Mouse (Mus musculus) midbrain, postnatal 0 days (tissue): ENCODE data around the gene Prkce. TPM values are rescaled to one million over a fixed set of nuclear protein-coding genes. Genes with fewer than 3 reads are reported as not detected.

Experiments used
- ATAC-seq: fragments of 200-750 bp; cut with Nextera tagmentation; 2 replicates; pipeline ENCODE4 v1.8.0; 2017; ENCODE audit warnings: moderate number of reproducible peaks, mild to moderate bottlenecking, moderate TSS enrichment, moderate library complexity; ENCODE audit not compliant: low FRiP score
- DNase-seq: peaks from one replicate; pipeline ENCODE4 v3.0.0-alpha.2; 2015; ENCODE audit warnings: low spot score
- H3K27ac ChIP-seq: fragments of 300-500 bp; sonication (generic); 2 replicates; pipeline ENCODE4 v1.5.1; 2014; ENCODE audit warnings: low read depth, mild to moderate bottlenecking, low read length, mixed read lengths
- H3K27me3 ChIP-seq: fragments of 300-500 bp; sonication (generic); 2 replicates; pipeline ENCODE4 v1.6.1; 2014; ENCODE audit warnings: low read length, control low read depth, mixed read lengths; ENCODE audit not compliant: insufficient read depth
- H3K36me3 ChIP-seq: fragments of 300-500 bp; sonication (generic); 2 replicates; pipeline ENCODE4 v1.6.1; 2014; ENCODE audit warnings: low read length, control low read depth, mixed read lengths; ENCODE audit not compliant: insufficient read depth
- H3K4me1 ChIP-seq: fragments of 300-500 bp; sonication (generic); 2 replicates; pipeline ENCODE4 v1.6.1; 2014; ENCODE audit warnings: mild to moderate bottlenecking, control low read depth, antibody characterized with exemption, low read length, mixed read lengths; ENCODE audit not compliant: insufficient read depth
- H3K4me2 ChIP-seq: fragments of 300-500 bp; sonication (generic); 2 replicates; pipeline ENCODE4 v1.6.1; 2014; ENCODE audit warnings: low read depth, mild to moderate bottlenecking, low read length, mixed read lengths; ENCODE audit not compliant: poor library complexity, severe bottlenecking
- H3K4me3 ChIP-seq: fragments of 300-500 bp; sonication (generic); 2 replicates; pipeline ENCODE4 v1.5.1; 2014; ENCODE audit warnings: low read depth, mild to moderate bottlenecking, low read length, moderate library complexity
- H3K9ac ChIP-seq: fragments of 300-500 bp; sonication (generic); replicated peaks from 2 replicates; pipeline ENCODE4 v1.6.1; 2014; ENCODE audit warnings: mild to moderate bottlenecking, low read length, moderate library complexity, mixed read lengths; ENCODE audit not compliant: poor library complexity, severe bottlenecking
- H3K9me3 ChIP-seq: fragments of 300-500 bp; sonication (generic); 2 replicates; pipeline ENCODE4 v1.6.1; 2016; ENCODE audit warnings: low read length, control low read depth
- CTCF ChIP-seq: IDR thresholded peaks from 2 replicates; pipeline ENCODE4 v1.5.1; 2016; ENCODE audit warnings: antibody characterized with exemption, mild to moderate bottlenecking
- WGBS: fragments of 180-500 bp; shearing (Covaris S2); extraction: QIAGEN DNeasy Blood & Tissue Kit; methylation state at CpG from one replicate; pipeline ENCODE4 v1.1.7; 2014; 5-methylcytosine and 5-hydroxymethylcytosine counted together
- polyA plus RNA-seq: library from polyadenylated mRNA; unstranded; fragments of >200 nt; fragmentation: Nextera tagmentation; extraction: Ambion mirVana; gene quantifications from 2 replicates; pipeline ENCODE4 v1.2.1, GENCODE M21; 2015
- total RNA-seq: library from RNA; depleted of rRNA; stranded (reverse); fragments of >200 nt; gene quantifications from 2 replicates; pipeline ENCODE4 v1.2.3, GENCODE M21; 2014

Prkce gene
- total and polyA plus RNA-seq, 2 experiments from 2014 or later, result 61.0 to 64.5 TPM

GRCm38 (mm10) chr17:86573596-86574248 is 406.1 kb downstream of the Prkce start:
- H3K4me1 ChIP-seq, result no peaks in the 10 kb centered on the region
- H3K9me3 ChIP-seq, result no peaks in the 10 kb centered on the region
- no peak overlapping the region for H3K27ac ChIP-seq
- no peaks in the 10 kb centered on the region for H3K27me3 ChIP-seq
- no peak for ATAC-seq
- no peak overlapping the region for H3K4me2 ChIP-seq
- DNase-seq, result no peak
- WGBS, result 84% methylated on average over 16 of the region's 16 CpGs
- no peaks in the 10 kb centered on the region for H3K36me3 ChIP-seq
- no peak for TF ChIP-seq CTCF
- H3K4me3 ChIP-seq, result no peak overlapping the region
- no peak overlapping the region for H3K9ac ChIP-seq

- H3K4me2 ChIP-seq, result no peak overlapping the region
- peak; percentile 12 for DNase-seq
- H3K27me3 ChIP-seq, result no peaks in the 10 kb centered on the region
- no peaks in the 10 kb centered on the region for H3K4me1 ChIP-seq
- no peak overlapping the region for H3K9ac ChIP-seq
- no peaks in the 10 kb centered on the region for H3K9me3 ChIP-seq
- H3K27ac ChIP-seq, result no peak overlapping the region
- no peak overlapping the region for H3K4me3 ChIP-seq
- ATAC-seq, result no peak
- H3K36me3 ChIP-seq, result no peaks in the 10 kb centered on the region
- no peak for TF ChIP-seq CTCF
- 77% methylated on average over 6 of the region's 6 CpGs for whole genome bisulfite sequencing
These were observed 413.1 kb downstream of the Prkce start for GRCm38 (mm10) chr17:86580724-86581123.

- Histone ChIP-seq H3K36me3 (no peaks in the 10 kb centered on the region), H3K9me3 (no peaks in the 10 kb centered on the region), H3K9ac (no peak overlapping the region), H3K27ac (no peak overlapping the region), H3K27me3 (no peaks in the 10 kb centered on the region), H3K4me2 (no peak overlapping the region), H3K4me3 (no peak overlapping the region), H3K4me1 (no peaks in the 10 kb centered on the region)
- DNase-seq (no peak), ATAC-seq (no peak)
- 90% methylated on average over 4 of the region's 4 CpGs for WGBS
- no peak for TF ChIP-seq CTCF
These were observed 414.8 kb downstream of the Prkce start for GRCm38 (mm10) chr17:86582341-86582740.

- TF ChIP-seq CTCF, result no peak
- H3K9ac ChIP-seq, result no peak overlapping the region
- no peak overlapping the region for H3K4me3 ChIP-seq
- H3K4me2 ChIP-seq, result no peak overlapping the region
- 85% methylated on average over 5 of the region's 5 CpGs for WGBS
- H3K27me3 ChIP-seq, result no peaks in the 10 kb centered on the region
- no peak for ATAC-seq
- no peaks in the 10 kb centered on the region for H3K9me3 ChIP-seq
- H3K27ac ChIP-seq, result no peak overlapping the region
- H3K4me1 ChIP-seq, result no peaks in the 10 kb centered on the region
- no peak for DNase-seq
- peaks cover 3% of the 10 kb centered on the region; the same call in 1 of the 2 replicates for H3K36me3 ChIP-seq
These were observed 418.9 kb downstream of the Prkce start for GRCm38 (mm10) chr17:86586441-86586840.

- Histone ChIP-seq H3K27me3 (no peaks in the 10 kb centered on the region), H3K9ac (no peak overlapping the region), H3K36me3 (peaks cover 3% of the 10 kb centered on the region; the same call in 1 of the 2 replicates), H3K9me3 (no peaks in the 10 kb centered on the region), H3K4me2 (no peak overlapping the region), H3K4me3 (no peak overlapping the region), H3K4me1 (no peaks in the 10 kb centered on the region), H3K27ac (no peak overlapping the region)
- ATAC-seq (no peak), DNase-seq (no peak)
- no peak for TF ChIP-seq CTCF
- 71% methylated on average over 5 of the region's 5 CpGs for WGBS
These were observed 421.3 kb downstream of the Prkce start for GRCm38 (mm10) chr17:86588704-86589449.

GRCm38 (mm10) chr17:86589681-86590080 is 422.1 kb downstream of the Prkce start:
- H3K9me3 ChIP-seq, result no peaks in the 10 kb centered on the region
- 90% methylated on average over 5 of the region's 5 CpGs for WGBS
- no peak overlapping the region for H3K4me2 ChIP-seq
- peaks cover 3% of the 10 kb centered on the region; the same call in 1 of the 2 replicates for H3K36me3 ChIP-seq
- H3K4me3 ChIP-seq, result no peak overlapping the region
- no peaks in the 10 kb centered on the region for H3K27me3 ChIP-seq
- TF ChIP-seq CTCF, result no peak
- DNase-seq (no peak), ATAC-seq (no peak)
- H3K27ac ChIP-seq, result no peak overlapping the region
- H3K9ac ChIP-seq, result no peak overlapping the region
- H3K4me1 ChIP-seq, result no peaks in the 10 kb centered on the region
